Mouse (Mus musculus) frontal cortex, adult (tissue): ENCODE results near the gene Espl1.
"Not testable (repeated sequence)": the region's sequence is repeated elsewhere in the genome, so short reads cannot be mapped to it uniquely, and the experiment has no call there.

Experiments used
- ATAC-seq: cut with Nextera tagmentation; 2 replicates; pipeline ENCODE4 v1.9.2; 2017; ENCODE audit warnings: mild to moderate bottlenecking, moderate library complexity, mixed read lengths; ENCODE audit not compliant: low TSS enrichment

The Espl1 gene

DNA sequence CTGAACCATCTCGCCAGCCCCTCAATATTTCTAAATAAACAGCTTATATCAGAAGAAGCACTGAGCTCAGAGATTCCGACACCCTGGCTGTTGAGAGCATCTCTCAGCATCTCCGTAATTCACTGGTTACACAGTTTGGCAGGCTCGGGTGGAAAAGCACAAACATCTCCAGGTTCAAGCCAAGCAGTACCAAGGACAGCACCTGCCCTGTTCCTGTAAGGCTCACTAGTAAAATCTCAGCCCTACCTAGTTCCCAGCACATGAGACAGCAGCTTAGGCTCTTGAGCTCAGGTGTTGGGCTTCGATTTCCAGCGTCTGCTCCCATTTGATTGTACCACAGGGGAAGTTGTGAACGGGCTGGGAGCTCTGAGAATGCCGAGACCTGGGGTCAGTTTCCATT, 39.2 kb downstream of the Espl1 start:
- ATAC-seq, result no peak

DNA sequence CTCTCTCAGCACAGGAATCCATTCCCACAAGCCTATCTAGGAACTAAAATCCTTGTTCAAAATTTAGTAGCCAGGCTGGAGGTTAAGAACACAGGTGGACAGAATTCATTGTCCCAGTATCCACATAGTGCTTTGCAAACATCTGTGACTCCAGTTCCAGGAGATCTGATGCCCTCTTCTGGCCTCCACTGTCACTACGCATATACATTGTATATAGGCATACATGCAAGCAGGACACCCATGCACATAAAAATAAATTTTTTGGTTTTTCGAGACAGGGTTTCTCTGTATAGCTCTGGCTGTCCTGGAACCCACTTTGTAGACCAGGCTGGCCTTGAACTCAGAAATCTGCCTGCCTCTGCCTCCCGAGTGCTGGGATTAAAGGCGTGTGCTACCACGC, 39.9 kb downstream of the Espl1 start:
- not testable (repeated sequence) for ATAC-seq

DNA sequence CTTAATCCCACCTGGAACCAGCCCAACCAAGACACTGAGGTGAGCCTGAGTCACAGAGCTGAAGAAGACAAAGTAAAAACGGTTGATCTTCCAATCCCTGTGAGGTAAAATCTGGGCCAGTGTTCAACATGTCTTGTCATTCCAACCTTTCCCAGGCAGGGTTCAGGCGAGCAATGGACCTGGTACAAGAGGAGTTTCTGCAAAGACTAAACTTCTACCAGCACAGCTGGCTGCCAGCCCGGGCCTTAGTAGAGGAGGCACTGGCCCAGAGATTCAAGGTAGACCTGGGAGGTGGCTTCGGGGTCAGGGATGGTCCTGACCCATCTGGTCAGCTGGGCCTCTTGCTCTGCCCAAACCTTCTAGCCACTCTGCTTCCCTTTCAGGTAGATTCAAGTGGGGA, 40.9 kb downstream of the Espl1 start:
- no peak for ATAC-seq

DNA sequence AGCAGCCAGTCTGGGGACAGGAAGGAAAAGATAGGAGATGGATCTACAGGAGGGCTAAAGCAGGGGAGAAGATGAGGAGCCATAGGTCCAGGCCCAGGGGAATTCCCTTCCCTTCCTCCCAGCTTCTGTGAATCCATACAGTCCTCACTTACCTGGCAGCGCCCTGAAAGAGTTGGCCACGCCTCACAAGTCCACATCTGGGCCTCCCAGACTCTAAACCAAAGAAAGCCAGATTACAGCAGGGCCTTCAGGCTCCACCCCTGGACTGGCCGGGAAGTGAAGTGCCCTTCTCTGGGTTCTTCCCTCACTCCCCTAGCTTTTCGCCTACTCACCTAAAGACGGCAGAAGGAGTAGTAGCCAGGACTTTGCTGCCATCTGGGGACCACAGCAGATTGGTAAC, 43.5 kb downstream of the Espl1 start:
- ATAC-seq, result no peak

DNA sequence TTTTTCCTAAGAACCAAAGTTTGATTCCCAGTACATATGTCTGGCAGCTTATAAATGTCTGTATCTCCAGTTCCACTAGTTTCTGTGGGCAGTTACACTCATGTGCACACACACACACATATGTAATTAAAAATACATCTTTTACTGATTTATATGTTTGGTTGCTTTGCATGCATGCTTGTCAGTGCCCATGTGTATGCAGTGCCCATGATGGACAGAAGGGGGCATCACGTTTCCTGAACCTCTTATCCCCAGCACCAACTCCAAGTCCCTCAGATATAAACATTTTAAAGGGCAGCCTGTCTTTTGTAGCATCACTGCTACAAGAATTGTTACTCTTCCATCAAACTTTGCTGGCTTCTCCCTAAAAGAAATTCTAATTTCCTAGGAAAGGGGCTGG, 45.5 kb downstream of the Espl1 start:
- no peak for ATAC-seq

DNA sequence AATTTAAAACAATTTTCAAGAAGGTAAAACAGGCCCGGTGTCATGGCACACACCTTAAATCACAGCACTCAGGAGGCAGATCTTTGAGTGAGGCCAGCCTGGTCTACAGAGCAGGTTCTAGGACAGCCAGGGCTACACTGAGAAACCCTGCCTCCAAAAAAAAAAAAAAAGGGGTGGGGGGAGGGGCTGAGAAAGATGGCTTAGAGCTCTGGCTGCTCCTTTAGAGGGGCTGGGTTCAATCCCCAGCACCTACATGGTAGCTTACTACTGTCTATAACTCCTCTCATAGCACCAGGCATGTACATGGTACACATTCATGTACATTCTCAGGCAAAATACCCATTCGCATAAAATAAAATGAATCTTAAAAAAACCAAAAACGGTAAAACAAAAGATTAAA, 48.4 kb downstream of the Espl1 start:
- ATAC-seq, result no peak

DNA sequence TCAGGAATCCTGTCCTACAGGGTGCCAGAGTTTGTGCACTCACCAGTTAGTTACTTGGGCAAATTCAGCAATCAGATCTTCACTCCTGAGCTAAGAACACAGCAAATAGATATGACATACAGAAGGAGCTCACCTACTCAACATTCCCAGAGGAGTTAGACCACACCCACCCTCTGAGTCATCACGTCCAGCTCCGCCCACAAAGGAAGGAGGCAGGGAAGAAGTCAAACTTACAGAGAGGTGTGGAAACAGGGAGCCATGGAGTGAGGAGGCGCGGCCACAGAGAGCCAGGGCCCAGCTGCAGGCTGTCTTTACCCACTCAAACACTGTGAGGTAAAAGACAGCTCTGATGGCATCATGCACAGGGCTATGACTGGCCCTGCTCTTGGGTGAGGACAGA, 50.4 kb downstream of the Espl1 start:
- no peak for ATAC-seq

DNA sequence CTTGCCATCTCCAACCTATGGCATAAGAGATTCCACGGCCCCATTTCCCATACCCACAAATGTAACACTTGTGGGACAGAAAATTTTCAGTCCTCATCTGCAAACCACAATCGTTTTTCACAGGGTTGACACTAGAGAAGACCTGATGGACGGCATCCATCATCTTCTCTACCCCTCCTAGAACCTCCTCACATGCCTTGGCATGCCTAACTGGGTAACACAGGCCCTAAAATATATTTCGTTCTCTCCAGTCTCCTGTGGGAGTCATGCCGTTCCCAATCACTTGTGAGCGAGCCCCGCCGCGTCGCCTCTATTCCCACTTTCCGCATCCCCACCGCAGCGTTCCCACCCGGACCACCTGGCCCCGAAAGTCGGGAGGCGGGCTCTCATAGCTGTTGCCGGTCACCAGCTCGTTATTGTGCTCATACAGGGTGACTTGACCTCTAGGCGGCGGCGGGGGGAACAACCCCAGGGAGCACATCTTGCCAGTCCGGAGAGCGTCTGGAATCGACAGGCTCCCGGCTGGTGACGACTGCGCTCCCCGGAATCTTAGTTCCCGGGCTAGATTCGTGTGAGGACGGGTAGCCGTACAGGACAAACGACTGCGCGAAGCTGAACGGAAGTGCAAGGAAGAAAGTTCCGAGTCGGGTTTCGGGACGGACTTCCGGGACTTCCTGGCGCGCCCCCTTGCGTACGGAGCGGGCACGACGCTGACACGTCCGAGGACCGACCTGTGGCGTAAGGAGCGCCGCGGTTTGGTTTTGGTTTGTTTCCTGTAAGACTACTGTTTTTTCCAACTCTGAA, 54.3 kb downstream of the Espl1 start, which contains the start of gene Aaas:
Aaas (minus strand) TSS at position 634 of the 804 bp plus-strand sequence.
- ATAC-seq, result peak; percentile 91

DNA sequence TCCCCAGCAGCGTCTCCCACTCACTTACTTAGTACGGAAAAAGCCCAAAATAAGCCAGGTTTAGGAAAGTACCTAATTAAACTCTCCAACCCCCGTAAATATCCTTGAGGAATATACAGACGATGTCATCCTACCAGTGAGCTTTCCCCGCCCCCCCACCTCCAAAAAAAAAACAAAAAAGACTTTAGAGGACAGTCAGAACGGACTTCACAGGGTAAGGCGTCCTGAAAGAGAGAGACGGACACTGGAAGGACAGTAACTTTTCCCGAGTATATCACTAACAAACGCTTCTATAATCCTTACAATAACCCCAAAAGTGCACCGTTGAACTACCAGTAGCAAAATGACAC, 54.9 kb downstream of the Espl1 start:
- no peak for ATAC-seq

DNA sequence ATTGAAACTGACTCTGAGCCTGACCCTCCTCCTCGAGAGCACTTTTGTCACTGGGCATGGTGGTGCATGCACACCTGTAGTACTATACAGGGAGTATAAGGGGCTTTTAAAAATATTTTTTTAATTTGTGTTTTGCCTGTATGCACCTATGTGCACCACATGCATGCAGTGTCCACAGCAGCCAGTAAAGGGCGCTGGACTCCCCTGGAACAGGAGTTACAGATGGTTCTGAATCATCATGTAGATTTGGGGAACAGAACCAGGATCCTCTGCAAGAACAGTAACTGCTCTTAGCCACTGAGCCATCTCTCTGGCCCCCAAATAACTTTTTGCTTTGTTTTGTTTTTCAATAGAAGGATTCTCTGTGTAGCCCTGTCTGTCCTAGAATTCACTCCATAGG, 56.1 kb downstream of the Espl1 start:
- ATAC-seq, result no peak

DNA sequence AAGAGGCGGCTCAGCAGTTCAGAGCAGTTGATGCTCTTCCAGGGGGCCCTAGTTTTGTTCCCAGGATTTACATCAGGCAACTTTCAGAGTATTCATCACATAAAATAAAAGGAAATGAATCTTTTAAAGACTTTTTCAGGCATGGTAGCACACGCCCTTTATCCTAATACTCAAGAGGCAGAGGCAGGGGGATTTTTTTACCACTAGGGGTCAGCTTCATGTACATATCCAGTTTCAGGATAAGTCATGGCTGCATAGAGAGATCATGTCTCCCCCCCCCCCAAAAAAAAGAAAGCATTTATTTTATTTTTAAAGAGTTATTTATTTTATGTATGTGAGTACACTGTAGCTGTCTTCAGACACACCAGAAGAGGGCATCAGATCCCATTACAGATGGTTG, 57.9 kb downstream of the Espl1 start:
- ATAC-seq, result no peak

DNA sequence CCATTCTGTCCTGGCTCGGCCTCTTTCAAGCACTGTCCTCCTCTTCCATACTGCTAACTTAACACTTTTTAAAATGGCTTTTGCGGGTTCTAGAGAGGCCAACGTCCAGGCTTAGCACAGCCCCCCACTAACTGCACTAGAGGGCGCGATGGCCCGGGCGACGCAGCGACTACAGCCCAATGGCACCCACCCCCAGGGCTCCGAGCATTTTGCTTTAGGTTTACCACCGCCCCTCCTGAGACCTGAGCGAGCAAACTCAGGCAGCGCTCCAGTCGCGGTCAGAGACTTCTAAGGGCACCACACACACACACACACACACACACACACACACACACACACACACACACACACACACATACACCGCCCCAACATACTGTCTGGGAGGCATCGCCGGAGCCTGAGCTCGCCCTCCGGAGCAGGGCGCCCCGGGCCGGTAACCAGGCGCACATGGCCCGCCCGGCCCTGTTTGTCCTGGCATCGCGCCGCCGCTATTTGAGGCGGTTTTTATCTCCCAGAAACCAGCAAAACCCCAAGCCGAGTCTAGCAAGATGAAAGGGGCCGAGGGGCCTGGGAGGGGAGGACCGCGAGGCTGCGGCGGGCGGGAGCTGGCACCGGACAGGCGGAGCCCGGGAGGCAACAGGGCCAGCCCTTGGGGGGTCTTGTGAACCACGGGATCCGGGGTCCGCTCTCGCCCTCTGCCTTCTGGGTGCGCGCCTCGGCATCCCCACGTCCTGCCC, 59.2 kb downstream of the Espl1 start:
- no peak for ATAC-seq

DNA sequence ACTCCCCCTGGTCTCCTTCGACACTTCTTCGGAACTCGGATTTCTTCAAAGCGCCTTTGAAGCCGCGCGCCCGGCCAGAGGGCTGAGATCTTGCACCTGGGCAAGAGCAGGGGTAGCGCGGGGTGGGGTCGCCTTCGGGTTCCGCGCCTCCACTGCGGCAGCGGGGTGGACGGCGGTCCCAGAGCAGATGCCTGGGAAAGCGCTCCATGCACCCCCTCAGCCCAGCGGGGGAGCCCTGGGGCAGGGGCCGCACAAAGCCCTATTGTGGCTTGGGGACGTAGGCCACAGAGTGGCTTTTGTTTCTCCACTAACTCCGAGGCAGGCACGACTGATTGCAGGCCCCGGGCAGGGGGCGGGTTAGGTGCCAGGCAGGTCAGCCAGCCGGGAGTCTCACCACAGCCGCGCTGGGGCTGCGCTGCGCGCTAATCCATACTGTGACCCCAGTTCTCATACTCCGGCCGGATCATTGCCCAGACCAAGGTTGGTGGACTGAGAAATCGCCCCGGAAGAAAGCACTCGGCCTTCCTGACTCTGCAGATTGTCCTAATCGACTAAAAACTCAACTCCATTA, 59.9 kb downstream of the Espl1 start:
- ATAC-seq, result peak; percentile 71

DNA sequence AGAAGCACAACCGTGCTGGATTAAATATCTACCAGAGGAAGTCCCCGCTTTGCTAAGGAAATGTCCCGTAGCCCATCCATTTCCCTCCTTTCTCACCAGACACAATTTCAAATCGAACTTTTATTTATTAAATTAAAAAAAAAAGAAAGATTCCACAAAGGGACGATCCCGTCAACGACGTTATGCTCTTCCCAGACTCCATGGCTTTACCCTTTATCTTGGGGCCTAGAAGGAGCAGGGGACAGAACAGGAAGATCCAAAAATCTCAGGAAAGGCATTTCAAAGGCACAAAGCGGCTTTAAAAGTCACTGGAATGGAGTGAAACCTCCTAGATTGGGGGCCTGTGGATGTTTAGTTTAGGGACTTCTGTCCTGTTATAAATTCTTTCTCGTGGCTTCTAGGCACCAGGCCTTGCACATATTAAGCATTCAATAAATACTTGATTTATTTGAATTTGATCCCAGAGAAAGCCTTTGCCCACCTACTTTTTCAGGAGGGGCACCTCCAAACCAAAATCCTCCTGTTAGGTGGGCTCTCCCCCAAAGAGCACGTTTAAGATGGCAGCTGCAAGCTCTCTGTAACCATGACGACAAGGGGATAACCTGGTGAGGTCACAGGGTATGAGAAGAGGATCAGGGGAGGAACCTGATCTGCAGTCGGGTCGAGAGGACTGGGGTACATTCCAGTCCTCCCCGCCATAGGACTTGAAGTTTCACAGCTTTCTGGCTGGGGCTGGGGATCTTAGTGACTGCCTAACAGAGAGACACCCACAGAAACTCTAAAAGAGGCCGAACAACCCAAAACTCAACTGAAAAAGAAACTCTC, 60.6 kb downstream of the Espl1 start:
- no peak for ATAC-seq

DNA sequence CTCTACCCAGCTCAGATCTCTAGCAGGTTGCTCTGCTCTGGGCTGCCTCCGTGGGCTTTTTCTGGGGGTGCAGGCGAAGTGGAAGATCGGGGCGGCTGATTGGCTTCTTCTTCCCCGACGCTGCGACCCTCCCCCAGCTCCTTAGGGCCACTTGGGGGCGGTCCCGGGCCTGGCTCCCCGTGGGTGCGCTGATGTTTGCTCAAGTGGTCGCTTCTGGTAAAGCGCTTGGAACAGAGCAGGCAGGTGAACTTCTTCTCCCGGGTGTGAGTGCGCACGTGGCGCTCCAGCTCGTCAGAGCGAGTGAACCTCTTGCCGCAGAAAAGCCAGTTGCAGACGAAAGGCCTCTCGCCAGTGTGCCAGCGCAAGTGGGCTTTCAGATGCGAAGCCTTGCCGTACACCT, 62.1 kb downstream of the Espl1 start:
- no peak for ATAC-seq

DNA sequence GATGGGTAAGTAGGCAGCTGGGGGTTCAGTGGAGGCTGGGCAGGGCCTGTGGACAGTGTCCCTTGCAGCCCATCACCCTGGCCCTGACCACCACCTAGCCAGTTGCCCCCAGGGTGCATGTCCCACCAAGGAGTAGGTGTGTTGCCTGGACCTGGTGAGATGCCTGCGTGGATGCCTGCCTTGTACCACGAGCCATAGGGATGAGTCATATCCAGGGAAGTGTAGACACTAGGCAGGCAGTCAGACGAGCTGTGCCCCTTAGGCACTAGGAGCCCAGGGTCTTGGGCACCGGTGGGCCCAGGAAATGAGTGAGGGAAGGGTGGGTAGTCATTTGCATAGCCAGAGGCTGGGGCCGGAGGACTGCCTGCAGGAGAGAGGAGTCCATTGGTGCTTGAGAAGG, 62.8 kb downstream of the Espl1 start:
- no peak for ATAC-seq

DNA sequence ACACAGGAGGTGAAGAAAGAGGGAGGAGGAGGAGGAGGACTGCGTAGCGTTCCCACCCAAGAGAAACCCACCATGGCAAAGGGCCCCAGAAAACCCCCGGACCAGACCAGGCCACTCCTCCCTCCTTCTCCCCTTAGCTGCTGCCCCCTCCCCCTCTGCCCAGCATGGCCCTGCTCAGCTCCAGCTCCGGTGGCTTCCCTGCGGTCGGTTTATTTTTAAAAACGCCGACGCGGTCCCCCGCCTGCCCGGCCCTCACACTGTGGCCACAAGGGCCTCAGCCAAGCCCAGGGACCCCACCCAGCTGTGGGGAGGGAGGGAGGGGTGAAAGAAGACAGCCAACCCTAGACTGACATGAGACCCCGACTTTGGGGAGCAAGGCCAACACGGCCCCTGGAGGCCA, 66.6 kb downstream of the Espl1 start:
- ATAC-seq, result no peak

DNA sequence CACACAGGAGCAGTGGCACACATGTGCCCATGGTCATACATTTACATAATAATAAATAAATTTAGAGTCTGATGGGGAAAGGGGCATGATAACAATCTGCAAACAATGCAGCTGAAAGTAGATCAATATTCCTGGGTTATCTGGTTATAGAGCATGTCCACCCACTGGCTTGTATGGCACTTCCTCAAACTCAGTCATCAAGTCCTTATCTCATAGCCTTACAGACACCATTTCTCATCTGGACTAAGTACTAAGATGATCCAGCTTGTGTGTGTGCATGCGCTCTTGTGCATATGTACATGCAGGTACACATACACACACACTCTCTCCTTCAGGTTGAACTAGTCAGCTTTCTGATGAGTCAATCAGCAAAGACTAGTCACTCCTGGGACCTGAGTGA, 68.6 kb downstream of the Espl1 start:
- ATAC-seq, result no peak

DNA sequence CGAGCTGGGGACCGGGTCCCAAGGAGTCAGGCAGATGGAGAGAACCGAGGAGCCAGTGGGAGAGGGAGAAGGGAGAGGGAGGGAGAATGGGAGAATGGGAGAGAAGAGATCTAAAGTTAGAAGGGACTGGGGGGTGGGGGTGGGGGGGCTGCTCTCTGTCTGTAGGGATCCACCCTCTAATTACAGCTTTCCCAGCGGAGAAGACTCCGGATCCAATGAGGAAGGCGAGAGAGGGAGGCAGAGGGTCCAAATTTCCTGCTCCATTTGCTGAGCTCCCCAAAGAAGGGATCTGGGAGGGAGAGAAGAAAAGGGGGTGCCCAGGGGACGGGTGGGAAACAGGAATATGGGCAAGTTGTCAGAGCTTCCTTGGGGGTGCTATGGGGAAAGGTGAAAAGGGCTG, 70.2 kb downstream of the Espl1 start:
- ATAC-seq, result no peak

DNA sequence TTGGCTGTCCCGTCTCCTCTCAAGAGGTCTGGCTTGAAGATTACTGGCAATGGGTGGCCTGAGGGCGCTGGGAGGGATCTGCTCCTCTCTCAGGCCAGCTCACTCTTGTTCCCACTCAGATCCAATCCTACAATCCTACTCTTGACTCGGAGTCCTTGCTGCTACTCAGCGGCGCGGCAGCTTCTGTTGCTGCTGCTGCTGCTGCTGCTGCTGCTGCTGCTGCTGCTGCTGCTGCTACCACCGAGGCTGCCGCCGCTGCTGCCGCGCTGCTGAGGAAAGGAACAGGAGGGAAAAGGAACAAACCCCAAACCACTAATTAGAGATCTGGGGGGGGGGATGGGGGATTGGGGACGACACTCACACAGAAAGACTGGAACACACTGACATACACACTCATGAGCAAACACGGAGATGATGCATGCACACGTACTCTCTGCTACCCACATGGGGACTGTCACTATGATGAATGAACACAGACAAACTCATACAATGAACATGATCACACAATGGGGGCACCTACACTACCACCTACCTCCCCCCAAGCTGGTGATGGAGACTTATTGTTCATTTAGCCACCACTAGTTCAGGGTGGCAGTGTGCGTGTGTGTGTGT, 70.8 kb downstream of the Espl1 start, which contains the start of gene Sp7:
Sp7 (minus strand) TSS at position 450 of the 612 bp plus-strand sequence.
- ATAC-seq, result no peak

DNA sequence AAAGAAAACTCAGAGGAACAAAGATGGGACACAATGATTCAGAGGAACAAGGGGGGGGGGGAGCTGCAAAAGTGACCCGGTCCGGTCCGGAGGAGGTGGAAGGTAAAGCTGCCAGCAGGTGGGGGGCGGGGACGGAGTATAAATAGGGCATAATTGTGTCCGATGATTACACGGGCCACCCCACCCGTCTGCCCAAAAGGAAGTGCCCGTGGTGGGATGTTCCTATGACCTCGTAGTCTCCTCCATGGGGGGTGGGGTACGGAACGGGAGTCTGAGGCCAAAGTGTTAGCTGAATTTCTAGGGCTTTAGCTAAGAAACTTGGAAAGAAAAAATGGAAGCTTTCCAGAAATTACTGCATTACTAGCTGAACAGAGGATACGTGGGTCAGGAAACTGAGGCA, 73.9 kb downstream of the Espl1 start:
- ATAC-seq, result no peak

DNA sequence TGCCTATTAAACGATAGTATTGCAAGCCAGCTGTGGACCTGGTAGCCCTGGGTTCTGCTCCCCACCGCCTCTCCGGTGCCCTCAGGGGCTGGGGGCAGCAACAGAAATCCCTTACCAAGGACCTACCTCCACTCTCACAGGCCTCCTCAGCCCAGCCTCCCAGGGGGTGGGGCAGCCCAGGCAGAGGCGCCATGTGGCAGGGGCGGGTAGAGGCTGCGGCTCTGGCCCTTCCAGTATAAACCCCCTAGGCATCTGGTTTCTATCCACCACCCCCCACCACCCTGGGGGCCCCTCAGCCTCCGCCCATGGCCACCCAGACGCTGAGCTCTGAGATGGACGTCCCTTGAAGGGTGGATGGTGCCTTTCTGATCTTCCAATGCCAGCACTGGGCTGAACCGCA, 74.7 kb downstream of the Espl1 start:
- ATAC-seq, result no peak
